Mouse (Mus musculus): Measurements from ENCODE around the gene Lhfp. TPM values are rescaled to one million over a fixed set of nuclear protein-coding genes. Genes with fewer than 3 reads are reported as not detected.
"Not testable (repeated sequence)": the region's sequence is repeated elsewhere in the genome, so short reads cannot be mapped to it uniquely, and the experiment has no call there.

Gene Lhfp
- total and polyA plus RNA-seq, 3 experiments: 51.4 to 79.4 (median 53.5) TPM

DNA sequence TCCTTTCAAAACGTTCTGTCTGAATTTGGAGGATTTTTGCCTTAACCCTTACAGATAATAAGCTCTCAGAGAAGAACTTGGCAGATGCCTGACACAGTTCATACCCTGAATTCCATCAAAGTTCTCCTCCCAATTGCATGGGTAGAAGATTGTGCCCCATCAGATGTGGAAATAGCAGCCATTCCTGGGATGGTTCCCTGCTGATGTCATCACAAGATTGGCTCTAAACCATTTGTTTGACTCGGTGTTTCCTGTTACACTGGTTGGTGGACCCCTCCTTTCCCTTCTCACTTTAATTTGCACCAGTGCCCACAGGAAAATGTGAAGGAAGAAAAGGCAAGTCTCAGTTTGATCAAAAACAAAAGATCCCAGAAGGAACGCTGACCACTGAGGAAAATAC lies 68.6 kb downstream of the Lhfp start:
- Histone ChIP-seq H3K79me2 (replicated peaks; ENCODE audit: control insufficient read depth, insufficient read depth, low read length) (peaks cover 2% of the 10 kb centered on the region; the same call in 1 of the 2 replicates), H3K4me3 (no peak overlapping the region), H3K4me1 (ENCODE audit: control insufficient read depth, insufficient read depth, low read length) (peaks cover 2% of the 10 kb centered on the region), H3K9ac (ENCODE audit: low read depth, low read length) (no peak overlapping the region), H3K27ac (no peak overlapping the region), H3K27me3 (ENCODE audit: control insufficient read depth, insufficient read depth, low read length) (no peaks in the 10 kb centered on the region), H3K36me3 (ENCODE audit: control insufficient read depth, insufficient read depth, low read length) (peaks cover 2% of the 10 kb centered on the region; the same call in 1 of the 2 replicates)
- no peak for TF ChIP-seq CTCF (IDR thresholded peaks at IDR 0.05)
- no peak for TF ChIP-seq POLR2A (IDR thresholded peaks at IDR 0.05; ENCODE audit: insufficient read depth, low read depth, low read length)
- TF ChIP-seq EP300 (IDR thresholded peaks at IDR 0.05; ENCODE audit: insufficient read depth, low read depth, low read length): no peak
- WGBS: 22% methylated on average over 3 of the region's 3 CpGs
- intact Hi-C loops (cut with DNase I): no loop called here
- peak in 1 of 2 experiments; percentile 35 for DNase-seq

DNA sequence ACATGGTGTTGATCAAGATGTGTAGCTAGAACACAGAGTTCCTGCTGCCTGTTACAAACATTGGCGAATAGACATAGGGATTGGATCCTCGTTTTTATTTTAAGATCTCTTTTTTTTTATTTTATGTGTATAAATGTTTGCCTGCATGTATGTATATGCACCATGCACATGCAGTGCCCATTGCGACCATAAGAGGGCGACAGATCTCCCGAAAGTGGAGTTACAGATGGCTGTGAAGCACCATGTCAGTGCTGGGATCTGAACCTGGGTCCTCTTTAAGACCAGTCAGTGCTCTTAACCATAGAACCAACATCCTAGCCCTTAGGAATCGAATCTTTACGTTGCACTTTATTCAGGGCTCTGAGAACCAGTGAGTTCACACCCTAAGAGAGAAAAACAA lies 70.7 kb downstream of the Lhfp start:
- Histone ChIP-seq H3K4me1 (ENCODE audit: control insufficient read depth, insufficient read depth, low read length) (no peaks in the 10 kb centered on the region; the same call in none of the 2 replicates), H3K79me2 (replicated peaks; ENCODE audit: control insufficient read depth, insufficient read depth, low read length) (peaks cover 2% of the 10 kb centered on the region; the same call in 1 of the 2 replicates), H3K27me3 (ENCODE audit: control insufficient read depth, insufficient read depth, low read length) (no peaks in the 10 kb centered on the region), H3K4me3 (no peak overlapping the region), H3K27ac (no peak overlapping the region), H3K9ac (ENCODE audit: low read depth, low read length) (no peak overlapping the region), H3K36me3 (ENCODE audit: control insufficient read depth, insufficient read depth, low read length) (peaks cover 2% of the 10 kb centered on the region; the same call in 1 of the 2 replicates)
- DNase-seq: no peak
- intact Hi-C loops (cut with DNase I): no loop called here
- TF ChIP-seq EP300 (IDR thresholded peaks at IDR 0.05; ENCODE audit: insufficient read depth, low read depth, low read length) (no peak), CTCF (IDR thresholded peaks at IDR 0.05) (peak; percentile 48)
- WGBS: 95% methylated on average over 7 of the region's 7 CpGs

DNA sequence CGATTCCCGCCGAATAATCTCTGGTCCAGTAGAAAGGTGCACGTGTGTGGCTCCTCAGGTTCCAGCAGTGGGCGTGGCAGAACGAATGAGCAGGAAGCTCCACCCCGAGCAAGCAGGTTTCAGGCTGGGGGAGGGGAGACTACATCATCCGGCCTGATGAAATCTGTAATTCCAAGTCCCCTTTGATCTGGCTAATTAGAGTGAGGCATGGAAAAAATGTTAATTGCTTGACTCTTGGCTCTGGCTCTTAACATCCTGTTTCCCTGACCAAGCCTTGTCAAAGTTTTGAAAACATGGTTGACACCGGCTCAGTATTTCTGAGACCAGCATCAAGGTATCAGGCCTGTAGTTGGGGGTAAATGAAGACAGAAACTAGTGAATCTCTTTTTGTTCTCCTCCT lies 77.4 kb downstream of the Lhfp start:
- H3K27ac ChIP-seq; H3K79me2 ChIP-seq (replicated peaks; ENCODE audit: control insufficient read depth, insufficient read depth, low read length); H3K9ac ChIP-seq (ENCODE audit: low read depth, low read length); H3K27me3 ChIP-seq (ENCODE audit: control insufficient read depth, insufficient read depth, low read length); intact Hi-C loops (cut with DNase I); DNase-seq; H3K4me1 ChIP-seq (ENCODE audit: control insufficient read depth, insufficient read depth, low read length); H3K36me3 ChIP-seq (ENCODE audit: control insufficient read depth, insufficient read depth, low read length); H3K4me3 ChIP-seq: not testable (repeated sequence)
- 56% methylated on average over 5 of the region's 9 CpGs for WGBS

DNA sequence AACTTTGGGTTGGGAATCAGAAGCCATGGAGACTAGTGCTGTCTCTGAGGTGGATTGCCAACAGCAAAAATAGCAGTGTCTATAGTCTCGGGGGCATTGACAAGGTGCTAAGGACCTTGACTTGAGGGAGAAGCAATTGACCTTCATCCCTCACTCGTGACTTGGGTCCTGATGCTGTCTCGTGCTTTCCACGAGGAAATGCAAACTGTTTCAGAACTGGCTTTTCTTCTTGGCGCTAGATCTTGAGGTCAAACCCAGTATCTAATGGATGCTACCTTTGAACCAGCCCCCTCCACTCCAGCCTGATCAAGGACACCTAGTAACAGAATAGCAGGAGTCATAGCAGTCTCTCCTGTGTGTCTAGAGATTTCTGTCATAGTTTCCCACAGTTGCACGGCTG lies 78.7 kb downstream of the Lhfp start:
- H3K27ac ChIP-seq: no peak overlapping the region
- intact Hi-C loops (cut with DNase I): no loop called here
- no peak for DNase-seq
- H3K27me3 ChIP-seq (ENCODE audit: control insufficient read depth, insufficient read depth, low read length): no peaks in the 10 kb centered on the region
- H3K4me3 ChIP-seq: no peak overlapping the region
- TF ChIP-seq CTCF (IDR thresholded peaks at IDR 0.05) (no peak), POLR2A (IDR thresholded peaks at IDR 0.05; ENCODE audit: insufficient read depth, low read depth, low read length) (no peak), EP300 (IDR thresholded peaks at IDR 0.05; ENCODE audit: insufficient read depth, low read depth, low read length) (no peak)
- WGBS: 79% methylated on average over 6 of the region's 6 CpGs
- H3K9ac ChIP-seq (ENCODE audit: low read depth, low read length): no peak overlapping the region
- peaks cover 2% of the 10 kb centered on the region; the same call in 1 of the 2 replicates for H3K79me2 ChIP-seq (replicated peaks; ENCODE audit: control insufficient read depth, insufficient read depth, low read length)
- no peaks in the 10 kb centered on the region for H3K4me1 ChIP-seq (ENCODE audit: control insufficient read depth, insufficient read depth, low read length)
- no peaks in the 10 kb centered on the region for H3K36me3 ChIP-seq (ENCODE audit: control insufficient read depth, insufficient read depth, low read length)

DNA sequence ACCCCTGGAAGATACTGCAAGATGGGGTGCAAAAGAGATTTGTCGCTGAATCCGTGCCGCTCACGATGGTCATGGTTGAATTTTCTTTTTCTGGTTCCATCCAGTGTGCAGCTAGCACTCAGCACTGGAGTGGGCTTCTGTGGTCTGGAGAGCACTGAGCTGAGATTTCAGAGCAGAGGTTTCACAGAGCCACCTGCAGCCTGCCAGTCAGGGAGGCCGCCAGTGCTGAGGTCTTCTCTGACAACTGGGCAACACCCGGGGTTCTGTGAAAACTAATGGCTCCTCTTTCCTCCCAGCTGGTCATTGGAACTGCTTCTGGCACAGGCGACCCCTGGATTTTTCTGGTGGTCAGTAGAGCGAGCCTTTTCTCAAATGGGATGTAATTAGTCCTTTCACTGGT lies 84.2 kb downstream of the Lhfp start:
- Histone ChIP-seq H3K36me3 (ENCODE audit: control insufficient read depth, insufficient read depth, low read length) (peaks cover 4% of the 10 kb centered on the region), H3K27me3 (ENCODE audit: control insufficient read depth, insufficient read depth, low read length) (no peaks in the 10 kb centered on the region), H3K27ac (no peak overlapping the region), H3K4me1 (ENCODE audit: control insufficient read depth, insufficient read depth, low read length) (peaks cover 2% of the 10 kb centered on the region), H3K4me3 (no peak overlapping the region), H3K79me2 (replicated peaks; ENCODE audit: control insufficient read depth, insufficient read depth, low read length) (peaks cover 2% of the 10 kb centered on the region; the same call in 1 of the 2 replicates), H3K9ac (ENCODE audit: low read depth, low read length) (no peak overlapping the region)
- WGBS: 86% methylated on average over 8 of the region's 8 CpGs
- TF ChIP-seq CTCF (IDR thresholded peaks at IDR 0.05) (no peak), POLR2A (IDR thresholded peaks at IDR 0.05; ENCODE audit: insufficient read depth, low read depth, low read length) (no peak), EP300 (IDR thresholded peaks at IDR 0.05; ENCODE audit: insufficient read depth, low read depth, low read length) (no peak)
- no peak for DNase-seq
- intact Hi-C loops (cut with DNase I): no loop called here

DNA sequence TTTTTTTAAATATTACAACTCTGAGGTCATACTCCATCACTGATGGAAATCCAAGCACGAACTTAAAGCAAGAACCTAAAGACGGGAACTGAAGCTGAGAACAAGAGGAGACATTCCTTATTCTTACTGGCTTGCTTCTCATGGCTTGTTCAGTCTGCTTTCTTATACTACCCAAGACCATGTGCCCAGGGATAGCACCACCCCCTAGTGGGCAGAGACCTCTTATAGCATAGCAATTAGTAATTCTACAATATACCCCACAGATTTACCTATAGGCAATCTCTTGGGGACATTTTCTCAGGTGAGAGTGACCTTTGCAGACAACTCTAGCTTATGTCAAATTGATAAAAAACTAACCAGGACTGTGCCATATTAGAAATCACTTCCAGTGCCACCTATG lies 97.5 kb downstream of the Lhfp start:
- no peak overlapping the region for H3K4me3 ChIP-seq
- no peaks in the 10 kb centered on the region for H3K36me3 ChIP-seq (ENCODE audit: control insufficient read depth, insufficient read depth, low read length)
- no peaks in the 10 kb centered on the region for H3K4me1 ChIP-seq (ENCODE audit: control insufficient read depth, insufficient read depth, low read length)
- DNase-seq: no peak
- TF ChIP-seq EP300 (IDR thresholded peaks at IDR 0.05; ENCODE audit: insufficient read depth, low read depth, low read length) (no peak), CTCF (IDR thresholded peaks at IDR 0.05) (peak; percentile 54)
- H3K27ac ChIP-seq: no peak overlapping the region
- WGBS: 91% methylated on average over 2 of the region's 2 CpGs
- no peak overlapping the region for H3K9ac ChIP-seq (ENCODE audit: low read depth, low read length)
- H3K27me3 ChIP-seq (ENCODE audit: control insufficient read depth, insufficient read depth, low read length): no peaks in the 10 kb centered on the region
- H3K79me2 ChIP-seq (replicated peaks; ENCODE audit: control insufficient read depth, insufficient read depth, low read length): 0 out of 2 replicates have a peak, but pooled peaks cover 2% of the 10 kb centered on the region
- intact Hi-C loops (cut with DNase I): no loop called here
